Mouse (Mus musculus): ENCODE data around the gene Nsdhl. TPM values are rescaled to one million over a fixed set of nuclear protein-coding genes. Genes with fewer than 3 reads are reported as not detected.
A peak's percentile ranks its signal among the peaks of the same experiment; 100 is the strongest.

The Nsdhl gene
- total RNA-seq, 2 experiments from 2014 or later = 16.6 to 22.1 TPM

- ATAC-seq (replicated peaks; ENCODE audit: low FRiP score, low TSS enrichment, poor library complexity, severe bottlenecking) = 0 out of 2 replicates have a peak, but pooled peaks have one; percentile 52
Measured at GRCm38 (mm10) chrX:72992291-72992919, 74.0 kb downstream of the Nsdhl start.

- no peak for ATAC-seq (replicated peaks; ENCODE audit: low FRiP score, low TSS enrichment, poor library complexity, severe bottlenecking)
Measured at GRCm38 (mm10) chrX:72995542-72995941, 77.2 kb downstream of the Nsdhl start.

GRCm38 (mm10) chrX:73003110-73003509 is 84.8 kb downstream of the Nsdhl start:
- ATAC-seq (replicated peaks; ENCODE audit: low FRiP score, low TSS enrichment, poor library complexity, severe bottlenecking) = no peak

- no peak for ATAC-seq (replicated peaks; ENCODE audit: low FRiP score, low TSS enrichment, poor library complexity, severe bottlenecking)
Measured at GRCm38 (mm10) chrX:73005678-73006077, 87.3 kb downstream of the Nsdhl start.

GRCm38 (mm10) chrX:73007597-73008479 is 89.5 kb downstream of the Nsdhl start:
- ATAC-seq (replicated peaks; ENCODE audit: low FRiP score, low TSS enrichment, poor library complexity, severe bottlenecking) = peak; percentile 95

Other genes with a start within 250 kb of the Nsdhl start
- gene Gabrq, start 93.4 kb upstream of the Nsdhl start, total RNA-seq (2014; fragmentation: Nextera tagmentation) = not detected in 2 replicates
- gene Gabrq, start 93.4 kb upstream of the Nsdhl start, total RNA-seq (2017) = not detected in 2 replicates
- gene Cetn2, start 146 bp upstream of the Nsdhl start, total RNA-seq (2014; fragmentation: Nextera tagmentation) = 40.3 and 76.2 TPM in 2 replicates
- 90.8 and 114 TPM in 2 replicates for gene Cetn2, start 146 bp upstream of the Nsdhl start, total RNA-seq (2017)
- 5.6 TPM in 1 of 2 replicates, not detected in the other for gene Zfp185, start 68.8 kb downstream of the Nsdhl start, total RNA-seq (2014; fragmentation: Nextera tagmentation)
- gene Zfp185, start 68.8 kb downstream of the Nsdhl start, total RNA-seq (2017) = not detected in 2 replicates
- not detected in 2 replicates for gene Pnma5, start 118.5 kb downstream of the Nsdhl start, total RNA-seq (2014; fragmentation: Nextera tagmentation)
- gene Pnma5, start 118.5 kb downstream of the Nsdhl start, total RNA-seq (2017) = not detected in 2 replicates
- gene Pnma3, start 146.2 kb downstream of the Nsdhl start, total RNA-seq (2014; fragmentation: Nextera tagmentation) = not detected in 2 replicates
- gene Pnma3, start 146.2 kb downstream of the Nsdhl start, total RNA-seq (2017) = not detected in 2 replicates
- gene Xlr4a, start 163.9 kb downstream of the Nsdhl start, total RNA-seq (2014; fragmentation: Nextera tagmentation) = 12.6 and 21.7 TPM in 2 replicates
- 30.9 and 41.9 TPM in 2 replicates for gene Xlr4a, start 163.9 kb downstream of the Nsdhl start, total RNA-seq (2017)
- 1.2 and 4.0 TPM in 2 replicates for gene Xlr3a, start 178.5 kb downstream of the Nsdhl start, total RNA-seq (2014; fragmentation: Nextera tagmentation)
- 15.0 TPM in 1 of 2 replicates, not detected in the other for gene Xlr3a, start 178.5 kb downstream of the Nsdhl start, total RNA-seq (2017)
- gene Gm14685, start 198.5 kb downstream of the Nsdhl start, total RNA-seq (2014; fragmentation: Nextera tagmentation) = not detected in 2 replicates
- gene Gm14685, start 198.5 kb downstream of the Nsdhl start, total RNA-seq (2017) = not detected in 2 replicates
- not detected in 2 replicates for gene Xlr5b, start 230.2 kb downstream of the Nsdhl start, total RNA-seq (2014; fragmentation: Nextera tagmentation)
- gene Xlr5b, start 230.2 kb downstream of the Nsdhl start, total RNA-seq (2017) = not detected in 2 replicates
- gene DXBay18, start 230.9 kb downstream of the Nsdhl start, total RNA-seq (2014; fragmentation: Nextera tagmentation) = not detected in 2 replicates
- gene DXBay18, start 230.9 kb downstream of the Nsdhl start, total RNA-seq (2017) = not detected in 2 replicates

All from megakaryocyte-erythroid progenitor cell, adult 5-6 weeks (primary cell).